Mouse (Mus musculus) liver, embryonic 13.5 days (tissue): Measurements from ENCODE around the gene Adipoq. TPM values are rescaled to one million over a fixed set of nuclear protein-coding genes. Genes with fewer than 3 reads are reported as not detected.
"Not testable (repeated sequence)": the region's sequence is repeated elsewhere in the genome, so short reads cannot be mapped to it uniquely, and the experiment has no call there.

Experiments used
- ATAC-seq: fragments of 200-750 bp; cut with Nextera tagmentation; 2 replicates; pipeline ENCODE4 v1.8.0; 2017; ENCODE audit warnings: low read depth, mild to moderate bottlenecking, moderate number of reproducible peaks, moderate library complexity
- DNase-seq: peaks from one replicate; pipeline ENCODE4 v3.0.0; 2022
- H3K27ac ChIP-seq: fragments of 300-500 bp; sonication (generic); 2 replicates; pipeline ENCODE4 v1.5.1; 2015; ENCODE audit warnings: moderate library complexity, mild to moderate bottlenecking, inconsistent platforms
- H3K27me3 ChIP-seq: fragments of 300-500 bp; sonication (generic); 2 replicates; pipeline ENCODE4 v1.6.1; 2015; ENCODE audit warnings: mild to moderate bottlenecking, inconsistent platforms
- H3K36me3 ChIP-seq: fragments of 300-500 bp; sonication (generic); 2 replicates; pipeline ENCODE4 v1.6.1; 2015; ENCODE audit warnings: mild to moderate bottlenecking, inconsistent platforms
- H3K4me1 ChIP-seq: fragments of 300-500 bp; sonication (generic); replicated peaks from 2 replicates; pipeline ENCODE4 v1.6.1; 2015; ENCODE audit warnings: inconsistent platforms
- H3K4me2 ChIP-seq: fragments of 300-500 bp; sonication (generic); 2 replicates; pipeline ENCODE4 v1.6.1; 2015; ENCODE audit warnings: inconsistent platforms, mild to moderate bottlenecking, moderate library complexity
- H3K4me3 ChIP-seq: fragments of 300-500 bp; sonication (generic); replicated peaks from 2 replicates; pipeline ENCODE4 v1.5.1; 2015; ENCODE audit warnings: mild to moderate bottlenecking, inconsistent platforms
- H3K9ac ChIP-seq: fragments of 300-500 bp; sonication (generic); 2 replicates; pipeline ENCODE4 v1.6.1; 2015; ENCODE audit warnings: mild to moderate bottlenecking, inconsistent platforms
- H3K9me3 ChIP-seq: fragments of 300-500 bp; sonication (generic); replicated peaks from 2 replicates; pipeline ENCODE4 v1.6.1; 2016; ENCODE audit warnings: inconsistent platforms
- WGBS: fragments of 180-500 bp; shearing (Covaris S2); methylation state at CpG from one replicate; pipeline ENCODE4 v1.1.7; 2015; ENCODE audit not compliant: insufficient replicate concordance; 5-methylcytosine and 5-hydroxymethylcytosine counted together
- polyA plus RNA-seq: library from polyadenylated mRNA; unstranded; fragments of >200 nt; fragmentation: Nextera tagmentation; extraction: Ambion mirVana; gene quantifications from 2 replicates; pipeline ENCODE4 v1.2.1, GENCODE M21; 2015

Adipoq gene
- polyA plus RNA-seq, 1 experiment from 2014 or later, result not detected

DNA sequence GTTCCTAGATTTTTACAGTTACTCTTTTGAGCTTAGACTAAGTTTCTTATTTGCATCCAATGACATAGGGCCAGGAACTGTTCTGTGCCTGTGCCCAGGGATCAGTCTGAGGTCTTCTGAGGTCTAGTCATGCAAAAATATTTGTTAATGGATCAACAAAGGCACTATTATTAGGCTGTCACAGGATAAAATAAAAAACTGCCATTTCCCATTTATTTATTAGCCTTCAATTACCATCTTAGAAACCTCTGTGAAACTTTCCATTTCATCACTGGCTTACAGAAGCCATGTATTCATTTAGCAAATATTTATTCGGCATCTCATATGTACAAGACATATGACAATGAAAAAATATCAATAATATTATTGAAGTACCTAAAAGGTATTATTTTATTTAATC is 20.3 kb downstream of the Adipoq start:
- Histone ChIP-seq H3K27ac (no peak overlapping the region), H3K4me2 (no peak overlapping the region), H3K36me3 (no peaks in the 10 kb centered on the region), H3K9me3 (no peaks in the 10 kb centered on the region), H3K9ac (no peak overlapping the region), H3K27me3 (no peaks in the 10 kb centered on the region), H3K4me1 (no peaks in the 10 kb centered on the region), H3K4me3 (no peak overlapping the region)
- ATAC-seq, result no peak
- 71% methylated on average over 1 of the region's 1 CpGs for WGBS
- no peak for DNase-seq

DNA sequence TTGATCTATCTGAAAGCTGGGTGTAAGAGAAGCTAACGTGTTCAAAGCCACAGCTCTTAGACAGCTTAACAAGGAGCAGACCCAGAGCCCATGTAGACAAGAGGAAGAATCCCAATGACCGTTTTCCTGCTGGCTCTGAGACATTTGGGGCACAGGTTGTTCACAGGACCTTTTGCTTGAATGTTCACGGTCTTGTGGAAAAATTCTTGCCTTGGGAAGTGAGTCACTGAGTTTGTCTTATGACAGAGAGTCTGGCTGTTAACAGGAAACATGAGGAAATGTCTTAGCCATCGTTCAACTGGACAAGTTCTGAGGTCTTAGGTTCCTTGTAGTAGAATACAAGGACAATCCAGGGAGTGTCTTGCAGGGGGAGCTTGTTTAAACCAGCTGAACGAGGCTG is 20.7 kb downstream of the Adipoq start:
- 20% methylated on average over 5 of the region's 5 CpGs for WGBS
- no peak overlapping the region for H3K4me2 ChIP-seq
- ATAC-seq (no peak), DNase-seq (no peak)
- no peak overlapping the region for H3K9ac ChIP-seq
- no peak overlapping the region for H3K27ac ChIP-seq
- no peaks in the 10 kb centered on the region for H3K36me3 ChIP-seq
- no peaks in the 10 kb centered on the region for H3K4me1 ChIP-seq
- no peaks in the 10 kb centered on the region for H3K27me3 ChIP-seq
- H3K4me3 ChIP-seq, result no peak overlapping the region
- no peaks in the 10 kb centered on the region for H3K9me3 ChIP-seq

DNA sequence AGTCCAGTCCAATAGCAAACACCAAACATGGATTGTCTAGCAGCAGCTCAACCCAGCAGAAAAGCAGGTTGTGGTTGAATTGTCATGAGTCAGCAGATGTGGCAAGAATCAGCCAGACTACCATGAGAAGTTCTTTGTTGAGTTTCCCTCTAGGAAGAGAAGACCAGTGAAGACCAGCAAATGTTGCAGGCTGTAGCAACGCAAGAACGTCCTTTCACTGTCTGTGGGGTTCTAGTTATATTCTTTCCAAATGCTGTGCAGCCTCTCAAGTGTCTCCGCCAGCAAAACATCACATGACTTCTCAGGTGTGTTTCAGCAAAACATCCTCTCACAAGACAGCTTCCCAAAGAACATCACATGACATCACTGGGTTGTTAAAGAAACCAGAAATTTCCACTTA is 24.5 kb downstream of the Adipoq start:
- Histone ChIP-seq H3K27me3 (no peaks in the 10 kb centered on the region), H3K4me3 (no peak overlapping the region), H3K36me3 (no peaks in the 10 kb centered on the region), H3K27ac (no peak overlapping the region), H3K4me1 (0 out of 2 replicates have a peak, but pooled peaks cover 7% of the 10 kb centered on the region), H3K4me2 (no peak overlapping the region), H3K9ac (no peak overlapping the region), H3K9me3 (no peaks in the 10 kb centered on the region)
- ATAC-seq, result no peak
- WGBS, result 81% methylated on average over 3 of the region's 3 CpGs
- no peak for DNase-seq

DNA sequence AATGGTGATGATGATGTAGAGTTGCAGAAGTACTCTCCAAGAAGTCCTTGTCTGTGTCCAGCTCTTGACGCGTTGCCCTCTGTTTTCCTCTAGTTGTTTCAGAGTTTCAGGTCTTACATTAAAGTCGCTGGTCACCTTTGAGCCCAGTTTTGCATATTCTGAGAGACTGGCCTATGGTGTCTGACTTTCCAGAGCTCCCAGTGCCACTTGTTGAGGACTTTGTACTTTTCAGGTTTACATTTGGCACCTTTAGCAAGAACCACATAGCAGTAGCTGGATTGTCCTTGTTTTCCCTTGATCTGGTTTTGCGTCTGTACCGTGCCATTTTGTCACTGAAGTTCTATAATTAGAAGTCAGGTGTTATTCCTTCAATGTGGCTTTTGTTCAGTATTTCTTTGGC is 27.6 kb downstream of the Adipoq start:
- Histone ChIP-seq H3K36me3 (no peaks in the 10 kb centered on the region), H3K9me3 (no peaks in the 10 kb centered on the region), H3K27ac (no peak overlapping the region), H3K4me3 (no peak overlapping the region), H3K9ac (no peak overlapping the region), H3K4me1 (0 out of 2 replicates have a peak, but pooled peaks cover 7% of the 10 kb centered on the region), H3K27me3 (no peaks in the 10 kb centered on the region), H3K4me2 (no peak overlapping the region)
- no peak for DNase-seq
- no peak for ATAC-seq
- 70% methylated on average over 5 of the region's 5 CpGs for WGBS

DNA sequence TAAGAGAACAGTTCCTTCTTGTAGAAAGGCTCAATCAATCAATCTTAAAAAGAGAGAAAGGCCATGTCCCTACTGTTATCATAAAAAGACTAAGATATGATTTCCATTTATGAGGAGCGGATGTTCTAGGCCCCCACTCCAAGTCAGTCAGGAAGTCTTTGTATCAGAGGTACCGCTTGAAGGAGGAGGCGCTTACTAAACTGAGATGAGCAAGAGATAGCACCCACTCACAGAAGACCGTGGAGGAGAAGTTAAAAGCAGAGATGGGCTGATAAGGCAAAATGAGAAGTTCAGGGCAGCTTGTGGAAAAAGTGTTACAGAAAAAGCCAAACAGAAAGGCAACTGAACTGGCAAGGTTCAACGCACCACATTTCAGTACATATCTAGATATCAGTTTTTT is 28.5 kb downstream of the Adipoq start:
- Histone ChIP-seq H3K27ac (0 out of 2 replicates have a peak overlapping the region, but pooled peaks have one; percentile 18), H3K9me3 (no peaks in the 10 kb centered on the region), H3K36me3 (no peaks in the 10 kb centered on the region), H3K27me3 (no peaks in the 10 kb centered on the region), H3K4me1 (0 out of 2 replicates have a peak, but pooled peaks cover 7% of the 10 kb centered on the region), H3K4me3 (no peak overlapping the region), H3K9ac (no peak overlapping the region), H3K4me2 (no peak overlapping the region)
- no peak for DNase-seq
- ATAC-seq, result no peak
- 27% methylated on average over 5 of the region's 5 CpGs for WGBS

DNA sequence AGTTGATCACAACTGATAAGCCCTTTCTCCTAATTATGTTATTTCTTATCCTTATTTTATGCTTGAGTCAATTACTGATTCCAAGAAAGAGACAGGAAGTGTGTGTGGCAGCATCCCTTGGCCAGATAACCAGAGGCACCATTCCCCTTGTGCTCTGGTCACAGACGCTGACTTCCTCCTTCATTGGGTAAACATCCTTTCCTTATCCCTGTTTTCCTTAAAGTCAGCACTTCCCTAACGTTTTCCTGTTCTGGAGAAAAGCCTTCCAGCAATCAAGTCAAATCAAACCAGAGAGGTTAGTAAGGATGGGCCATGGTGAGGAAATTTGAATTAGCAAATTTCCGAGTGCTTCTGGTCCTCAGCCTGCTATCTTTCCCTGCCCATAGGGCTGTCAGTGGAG is 29.6 kb downstream of the Adipoq start:
- Histone ChIP-seq H3K4me2 (no peak overlapping the region), H3K4me1 (0 out of 2 replicates have a peak, but pooled peaks cover 7% of the 10 kb centered on the region), H3K27me3 (no peaks in the 10 kb centered on the region), H3K27ac (no peak overlapping the region), H3K4me3 (no peak overlapping the region), H3K9me3 (no peaks in the 10 kb centered on the region), H3K36me3 (no peaks in the 10 kb centered on the region), H3K9ac (no peak overlapping the region)
- 13% methylated on average over 3 of the region's 3 CpGs for WGBS
- DNase-seq (no peak), ATAC-seq (no peak)

DNA sequence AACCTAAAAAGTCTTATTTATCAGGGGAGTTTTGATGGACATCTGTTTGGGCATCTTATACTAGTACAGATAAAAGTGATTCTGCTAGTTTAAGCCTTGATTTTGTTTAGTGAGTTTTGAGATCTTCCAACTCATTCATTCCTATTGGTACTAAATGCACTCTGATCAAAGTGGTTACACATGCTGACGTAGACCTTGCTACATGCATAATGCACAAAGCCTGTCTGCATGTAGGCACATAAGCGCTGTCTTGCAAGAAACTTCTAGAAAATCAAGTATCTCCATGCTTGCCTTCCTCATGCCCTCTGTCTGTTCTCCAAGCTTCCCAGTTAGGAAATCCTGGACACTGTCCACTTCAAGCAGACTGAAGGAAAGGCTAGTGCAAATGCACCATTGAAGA is 31.5 kb downstream of the Adipoq start:
- no peak overlapping the region for H3K4me2 ChIP-seq
- 0 out of 2 replicates have a peak, but pooled peaks cover 7% of the 10 kb centered on the region for H3K4me1 ChIP-seq
- no peak overlapping the region for H3K4me3 ChIP-seq
- H3K27ac ChIP-seq, result no peak overlapping the region
- no peaks in the 10 kb centered on the region for H3K9me3 ChIP-seq
- DNase-seq, result no peak
- H3K9ac ChIP-seq, result no peak overlapping the region
- no peak for ATAC-seq
- no peaks in the 10 kb centered on the region for H3K36me3 ChIP-seq
- H3K27me3 ChIP-seq, result no peaks in the 10 kb centered on the region
- WGBS, result 71% methylated on average over 2 of the region's 2 CpGs

DNA sequence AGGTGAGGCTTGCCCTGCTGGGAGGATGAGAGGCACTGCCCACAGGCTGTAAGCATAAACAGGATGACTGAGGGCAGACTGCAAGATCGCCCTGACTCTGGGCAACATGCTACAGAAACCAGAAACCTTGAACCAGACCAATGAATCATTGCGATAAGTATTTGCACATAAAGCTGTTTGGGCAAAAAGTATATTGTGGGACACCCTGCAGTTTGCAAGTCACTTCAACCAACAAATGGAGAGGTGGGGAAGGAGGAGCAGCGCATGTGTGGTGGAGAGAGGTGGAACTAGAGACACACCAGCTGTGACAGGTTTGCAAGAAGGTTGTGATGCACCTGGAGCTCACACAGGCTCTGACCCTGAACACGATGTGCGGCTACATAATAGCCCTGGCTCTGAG is 32.5 kb downstream of the Adipoq start:
- 82% methylated on average over 5 of the region's 5 CpGs for WGBS
- 0 out of 2 replicates have a peak, but pooled peaks cover 7% of the 10 kb centered on the region for H3K4me1 ChIP-seq
- ATAC-seq (no peak), DNase-seq (no peak)
- H3K9ac ChIP-seq, result no peak overlapping the region
- H3K4me2 ChIP-seq, result no peak overlapping the region
- H3K27me3 ChIP-seq, result no peaks in the 10 kb centered on the region
- no peak overlapping the region for H3K27ac ChIP-seq
- no peaks in the 10 kb centered on the region for H3K9me3 ChIP-seq
- no peak overlapping the region for H3K4me3 ChIP-seq
- no peaks in the 10 kb centered on the region for H3K36me3 ChIP-seq

DNA sequence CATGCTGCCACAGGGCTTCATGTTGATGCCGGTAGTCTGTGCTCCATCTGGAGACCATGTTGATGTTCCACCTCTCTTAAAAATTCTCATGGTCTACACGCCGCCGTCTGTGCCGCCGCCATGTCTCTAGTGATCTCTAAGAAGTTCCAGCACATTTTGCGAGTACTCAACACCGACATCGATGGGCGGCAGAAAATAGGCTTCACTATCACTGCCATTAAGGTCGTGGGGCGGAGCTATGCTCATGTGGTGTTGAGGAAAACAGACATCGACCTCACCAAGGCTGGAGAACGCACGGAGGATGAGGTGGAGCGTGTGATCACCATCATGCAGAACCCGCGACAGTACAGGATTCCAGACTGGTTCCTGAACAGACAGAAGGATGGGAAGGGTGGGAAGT is 33.1 kb downstream of the Adipoq start:
- H3K9ac ChIP-seq, result not testable (repeated sequence)

DNA sequence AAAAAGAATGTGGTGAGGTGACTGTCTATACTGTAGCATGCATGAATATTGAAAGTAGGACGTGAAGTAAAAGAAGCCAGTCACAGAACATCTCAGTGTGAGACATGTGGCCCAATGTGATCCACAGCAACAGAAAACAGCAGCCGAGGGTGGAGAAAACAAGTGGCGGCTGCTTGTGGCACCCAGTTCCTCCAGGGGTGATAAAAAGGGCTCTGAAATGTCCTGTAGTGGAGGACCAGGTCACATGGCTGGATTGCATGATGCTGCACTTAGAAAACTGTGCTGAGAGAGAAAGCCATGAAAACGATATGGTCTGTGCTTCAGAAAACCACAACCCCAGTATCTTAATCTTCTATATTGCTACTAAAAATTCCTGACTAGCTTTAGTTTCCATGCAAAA is 34.7 kb downstream of the Adipoq start:
- Histone ChIP-seq H3K4me2 (no peak overlapping the region), H3K27ac (no peak overlapping the region), H3K36me3 (no peaks in the 10 kb centered on the region), H3K9me3 (no peaks in the 10 kb centered on the region), H3K4me1 (no peaks in the 10 kb centered on the region), H3K4me3 (no peak overlapping the region), H3K27me3 (no peaks in the 10 kb centered on the region), H3K9ac (no peak overlapping the region)
- ATAC-seq (no peak), DNase-seq (no peak)
- 22% methylated on average over 4 of the region's 4 CpGs for WGBS

More for the DNA sequence above, 33.1 kb downstream of the Adipoq start:
- H3K4me1 ChIP-seq, H3K4me3 ChIP-seq, H3K36me3 ChIP-seq, H3K27me3 ChIP-seq, H3K27ac ChIP-seq, DNase-seq, ATAC-seq, H3K9me3 ChIP-seq, H3K4me2 ChIP-seq: not testable (repeated sequence)
- 78% methylated on average over 18 of the region's 18 CpGs for WGBS

DNA sequence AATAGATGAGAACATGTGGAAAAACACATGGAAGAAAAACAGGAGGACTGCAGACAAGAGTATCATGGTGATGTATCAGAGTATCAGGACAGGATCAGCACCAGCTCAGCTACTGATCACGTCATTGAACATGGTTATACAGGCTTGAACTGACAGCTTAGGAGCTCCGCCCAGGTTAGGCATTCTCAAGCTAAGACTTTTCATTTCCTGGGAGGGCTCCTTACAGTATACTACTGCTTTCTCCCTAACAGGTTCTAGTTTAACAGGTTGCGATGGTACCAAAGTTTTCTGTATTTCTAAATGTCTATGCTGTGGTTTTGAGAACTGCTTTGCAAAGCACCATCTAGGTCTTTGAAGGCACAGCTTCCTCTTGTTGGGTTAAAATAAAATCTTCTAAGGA is 35.2 kb downstream of the Adipoq start:
- no peak overlapping the region for H3K4me2 ChIP-seq
- DNase-seq (no peak), ATAC-seq (no peak)
- H3K27me3 ChIP-seq, result no peaks in the 10 kb centered on the region
- H3K9me3 ChIP-seq, result no peaks in the 10 kb centered on the region
- H3K36me3 ChIP-seq, result no peaks in the 10 kb centered on the region
- H3K27ac ChIP-seq, result no peak overlapping the region
- no peak overlapping the region for H3K4me3 ChIP-seq
- no peaks in the 10 kb centered on the region for H3K4me1 ChIP-seq
- H3K9ac ChIP-seq, result no peak overlapping the region
- WGBS, result 23% methylated on average over 3 of the region's 3 CpGs

DNA sequence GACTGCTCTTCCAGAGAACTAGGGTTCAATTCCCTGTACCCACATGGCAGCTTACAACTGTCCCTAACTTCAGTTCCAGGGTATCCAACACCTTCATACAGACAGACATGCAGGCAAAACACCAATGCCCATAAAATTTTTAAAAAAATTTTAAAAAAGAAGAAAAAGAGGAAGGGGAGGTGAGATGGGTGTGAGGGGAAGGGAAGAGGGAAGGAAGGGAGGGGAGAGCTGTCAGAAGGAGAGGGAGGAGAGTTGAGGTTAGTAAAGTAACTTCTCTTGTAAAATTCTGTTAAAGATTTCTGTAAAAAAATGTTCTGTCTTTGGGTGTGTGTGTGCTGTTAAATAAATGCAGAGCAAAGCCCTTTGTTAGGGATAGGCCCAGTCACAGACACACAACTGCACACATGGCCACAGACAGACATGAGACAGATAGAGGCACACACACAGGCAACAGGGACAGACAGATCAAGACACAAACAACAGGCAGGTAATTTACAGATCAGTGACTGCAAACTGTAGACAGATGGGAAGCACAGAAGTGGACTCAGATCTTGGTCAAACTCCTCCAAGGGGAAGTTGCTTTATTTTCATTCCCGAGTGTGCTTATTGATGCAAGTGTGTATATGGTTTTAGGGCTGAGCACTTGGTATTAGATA is 35.7 kb downstream of the Adipoq start:
- H3K9me3 ChIP-seq, result no peaks in the 10 kb centered on the region
- no peak for DNase-seq
- WGBS, result 22% methylated on average over 1 of the region's 1 CpGs
- no peak overlapping the region for H3K9ac ChIP-seq
- no peak for ATAC-seq
- no peak overlapping the region for H3K27ac ChIP-seq
- H3K4me3 ChIP-seq, result no peak overlapping the region
- H3K4me1 ChIP-seq, result no peaks in the 10 kb centered on the region
- H3K27me3 ChIP-seq, result no peaks in the 10 kb centered on the region
- no peak overlapping the region for H3K4me2 ChIP-seq
- no peaks in the 10 kb centered on the region for H3K36me3 ChIP-seq
